Mouse (Mus musculus) liver, embryonic 11.5 days (tissue): ENCODE results near the gene Ppm1d. TPM values are rescaled to one million over a fixed set of nuclear protein-coding genes. Genes with fewer than 3 reads are reported as not detected.

Experiments
- ATAC-seq: fragments of 200-750 bp; cut with Nextera tagmentation; replicated peaks from 2 replicates; pipeline ENCODE4 v1.8.0; 2017; ENCODE audit warnings: moderate number of reproducible peaks, mild to moderate bottlenecking, moderate TSS enrichment, moderate library complexity; ENCODE audit not compliant: low FRiP score
- DNase-seq: peaks from one replicate; pipeline ENCODE4 v3.0.0-alpha.2; 2017; ENCODE audit warnings: low spot score
- H3K27ac ChIP-seq: fragments of 300-500 bp; sonication (generic); 2 replicates; pipeline ENCODE4 v1.5.1; 2014; ENCODE audit warnings: mild to moderate bottlenecking, low read depth, low read length, control low read depth
- H3K27me3 ChIP-seq: fragments of 300-500 bp; sonication (generic); replicated peaks from 2 replicates; pipeline ENCODE4 v1.6.1; 2014; ENCODE audit warnings: low read length, mixed read lengths; ENCODE audit not compliant: control insufficient read depth, insufficient read depth
- H3K36me3 ChIP-seq: fragments of 300-500 bp; sonication (generic); 2 replicates; pipeline ENCODE4 v1.6.1; 2014; ENCODE audit warnings: mild to moderate bottlenecking, low read length, moderate library complexity, mixed read lengths; ENCODE audit not compliant: control insufficient read depth, insufficient read depth
- H3K4me1 ChIP-seq: fragments of 300-500 bp; sonication (generic); replicated peaks from 2 replicates; pipeline ENCODE4 v1.6.1; 2014; ENCODE audit warnings: low read length, mixed read lengths; ENCODE audit not compliant: control insufficient read depth, insufficient read depth
- H3K4me2 ChIP-seq: fragments of 300-500 bp; sonication (generic); 2 replicates; pipeline ENCODE4 v1.6.1; 2014; ENCODE audit warnings: mild to moderate bottlenecking, control low read depth, moderate library complexity
- H3K4me3 ChIP-seq: fragments of 300-500 bp; sonication (generic); 2 replicates; pipeline ENCODE4 v1.5.1; 2014; ENCODE audit warnings: low read depth, low read length, control low read depth
- H3K9ac ChIP-seq: fragments of 300-500 bp; sonication (generic); 2 replicates; pipeline ENCODE4 v1.6.1; 2014; ENCODE audit warnings: low read depth, low read length, control low read depth
- H3K9me3 ChIP-seq: fragments of 300-500 bp; sonication (generic); 2 replicates; pipeline ENCODE4 v1.6.1; 2016; ENCODE audit warnings: low read length, inconsistent platforms, mixed read lengths; ENCODE audit not compliant: control insufficient read depth
- WGBS: fragments of 180-500 bp; shearing (Covaris S2); extraction: QIAGEN DNeasy Blood & Tissue Kit; methylation state at CpG from one replicate; pipeline ENCODE4 v1.1.7; 2014; 5-methylcytosine and 5-hydroxymethylcytosine counted together
- polyA plus RNA-seq: library from polyadenylated mRNA; unstranded; fragments of >200 nt; fragmentation: Nextera tagmentation; extraction: Ambion mirVana; gene quantifications from 2 replicates; pipeline ENCODE4 v1.2.1, GENCODE M21; 2014

The Ppm1d gene
- polyA plus RNA-seq: 19.6 and 19.9 TPM in 2 replicates

- ATAC-seq (peak; percentile 93), DNase-seq (peak; percentile 99)
- H3K4me1 ChIP-seq: peaks cover 14% of the 10 kb centered on the region; the same call in 1 of the 2 replicates
- H3K4me3 ChIP-seq: peak within 1 kb of the TSS; percentile 97
- peak within 1 kb of the TSS; percentile 90 for H3K27ac ChIP-seq
- H3K36me3 ChIP-seq: peaks cover 7% of the 10 kb centered on the region
- H3K4me2 ChIP-seq: peak within 1 kb of the TSS; percentile 88
- WGBS: 1% methylated on average over 75 of the region's 78 CpGs
- no peaks in the 10 kb centered on the region for H3K27me3 ChIP-seq
- no peaks in the 10 kb centered on the region for H3K9me3 ChIP-seq
- peak within 1 kb of the TSS; percentile 96 for H3K9ac ChIP-seq
Observed at GRCm38 (mm10) chr11:85310713-85311574, at the start of gene Ppm1d. TSS of gene Ppm1d (plus strand) at chr11:85311244.

- H3K9me3 ChIP-seq: no peaks in the 10 kb centered on the region
- H3K4me3 ChIP-seq: no peak overlapping the region
- DNase-seq: no peak
- no peaks in the 10 kb centered on the region for H3K27me3 ChIP-seq
- no peaks in the 10 kb centered on the region for H3K4me1 ChIP-seq
- H3K27ac ChIP-seq: no peak overlapping the region
- no peaks in the 10 kb centered on the region for H3K36me3 ChIP-seq
- ATAC-seq: no peak
- no peak overlapping the region for H3K4me2 ChIP-seq
- 35% methylated on average over 5 of the region's 5 CpGs for WGBS
- H3K9ac ChIP-seq: no peak overlapping the region
Observed at GRCm38 (mm10) chr11:85264635-85265034, 46.4 kb upstream of the Ppm1d start.

- ATAC-seq (no peak), DNase-seq (no peak)
- Histone ChIP-seq H3K4me1 (no peaks in the 10 kb centered on the region), H3K4me2 (no peak overlapping the region), H3K36me3 (no peaks in the 10 kb centered on the region), H3K27me3 (no peaks in the 10 kb centered on the region), H3K9me3 (no peaks in the 10 kb centered on the region), H3K4me3 (no peak overlapping the region), H3K27ac (no peak overlapping the region), H3K9ac (no peak overlapping the region)
- WGBS: 85% methylated on average over 1 of the region's 1 CpGs
Observed at GRCm38 (mm10) chr11:85267393-85267792, 43.7 kb upstream of the Ppm1d start.

- peak; percentile 39 for DNase-seq
- Histone ChIP-seq H3K4me3 (no peak overlapping the region), H3K4me1 (no peaks in the 10 kb centered on the region), H3K27ac (no peak overlapping the region), H3K9ac (no peak overlapping the region), H3K36me3 (no peaks in the 10 kb centered on the region), H3K27me3 (no peaks in the 10 kb centered on the region), H3K9me3 (no peaks in the 10 kb centered on the region), H3K4me2 (no peak overlapping the region)
- ATAC-seq: no peak
- WGBS: 45% methylated on average over 3 of the region's 3 CpGs
Observed at GRCm38 (mm10) chr11:85270631-85271030, 40.4 kb upstream of the Ppm1d start.

GRCm38 (mm10) chr11:85273299-85273698, 37.7 kb upstream of the Ppm1d start:
- WGBS: 63% methylated on average over 6 of the region's 6 CpGs
- H3K27ac ChIP-seq: no peak overlapping the region
- DNase-seq (no peak), ATAC-seq (no peak)
- H3K4me3 ChIP-seq: no peak overlapping the region
- H3K4me1 ChIP-seq: no peaks in the 10 kb centered on the region
- H3K4me2 ChIP-seq: no peak overlapping the region
- no peaks in the 10 kb centered on the region for H3K27me3 ChIP-seq
- H3K9ac ChIP-seq: no peak overlapping the region
- no peaks in the 10 kb centered on the region for H3K9me3 ChIP-seq
- H3K36me3 ChIP-seq: no peaks in the 10 kb centered on the region

GRCm38 (mm10) chr11:85275151-85275550, 35.9 kb upstream of the Ppm1d start:
- Histone ChIP-seq H3K36me3 (no peaks in the 10 kb centered on the region), H3K9ac (no peak overlapping the region), H3K4me1 (no peaks in the 10 kb centered on the region), H3K4me2 (no peak overlapping the region), H3K27ac (no peak overlapping the region), H3K4me3 (no peak overlapping the region), H3K9me3 (no peaks in the 10 kb centered on the region), H3K27me3 (no peaks in the 10 kb centered on the region)
- no peak for ATAC-seq
- 66% methylated on average over 5 of the region's 5 CpGs for WGBS
- no peak for DNase-seq

GRCm38 (mm10) chr11:85277609-85278008, 33.4 kb upstream of the Ppm1d start:
- no peak overlapping the region for H3K9ac ChIP-seq
- no peak overlapping the region for H3K4me2 ChIP-seq
- no peak for ATAC-seq
- H3K4me3 ChIP-seq: no peak overlapping the region
- H3K9me3 ChIP-seq: no peaks in the 10 kb centered on the region
- no peak for DNase-seq
- WGBS: 44% methylated on average over 5 of the region's 5 CpGs
- H3K27me3 ChIP-seq: no peaks in the 10 kb centered on the region
- no peak overlapping the region for H3K27ac ChIP-seq
- H3K4me1 ChIP-seq: no peaks in the 10 kb centered on the region
- no peaks in the 10 kb centered on the region for H3K36me3 ChIP-seq

GRCm38 (mm10) chr11:85278175-85278574, 32.9 kb upstream of the Ppm1d start:
- no peak for ATAC-seq
- H3K9me3 ChIP-seq: no peaks in the 10 kb centered on the region
- no peak overlapping the region for H3K9ac ChIP-seq
- H3K4me1 ChIP-seq: no peaks in the 10 kb centered on the region
- no peak overlapping the region for H3K4me3 ChIP-seq
- no peaks in the 10 kb centered on the region for H3K27me3 ChIP-seq
- no peaks in the 10 kb centered on the region for H3K36me3 ChIP-seq
- no peak overlapping the region for H3K27ac ChIP-seq
- no peak for DNase-seq
- WGBS: 72% methylated on average over 1 of the region's 1 CpGs
- no peak overlapping the region for H3K4me2 ChIP-seq
